Mouse (Mus musculus) brain, embryonic 14.5 days (tissue): ENCODE data around the gene Pik3cd.

Experiments
- CTCF ChIP-seq: fragments of 200-500 bp; IDR thresholded peaks from 2 replicates; pipeline ENCODE4 v1.5.1; 2012; ENCODE audit warnings: inconsistent platforms, mild to moderate bottlenecking, moderate library complexity, borderline replicate concordance; ENCODE audit not compliant: insufficient read depth, insufficient read length; ENCODE audit errors: extremely low read depth
- POLR2A ChIP-seq: fragments of 200-500 bp; IDR thresholded peaks from 2 replicates; pipeline ENCODE4 v1.6.1; 2012; ENCODE audit warnings: mild to moderate bottlenecking, inconsistent platforms, borderline replicate concordance; ENCODE audit not compliant: poor library complexity, insufficient read depth, insufficient read length, severe bottlenecking; ENCODE audit errors: extremely low read depth

DNA sequence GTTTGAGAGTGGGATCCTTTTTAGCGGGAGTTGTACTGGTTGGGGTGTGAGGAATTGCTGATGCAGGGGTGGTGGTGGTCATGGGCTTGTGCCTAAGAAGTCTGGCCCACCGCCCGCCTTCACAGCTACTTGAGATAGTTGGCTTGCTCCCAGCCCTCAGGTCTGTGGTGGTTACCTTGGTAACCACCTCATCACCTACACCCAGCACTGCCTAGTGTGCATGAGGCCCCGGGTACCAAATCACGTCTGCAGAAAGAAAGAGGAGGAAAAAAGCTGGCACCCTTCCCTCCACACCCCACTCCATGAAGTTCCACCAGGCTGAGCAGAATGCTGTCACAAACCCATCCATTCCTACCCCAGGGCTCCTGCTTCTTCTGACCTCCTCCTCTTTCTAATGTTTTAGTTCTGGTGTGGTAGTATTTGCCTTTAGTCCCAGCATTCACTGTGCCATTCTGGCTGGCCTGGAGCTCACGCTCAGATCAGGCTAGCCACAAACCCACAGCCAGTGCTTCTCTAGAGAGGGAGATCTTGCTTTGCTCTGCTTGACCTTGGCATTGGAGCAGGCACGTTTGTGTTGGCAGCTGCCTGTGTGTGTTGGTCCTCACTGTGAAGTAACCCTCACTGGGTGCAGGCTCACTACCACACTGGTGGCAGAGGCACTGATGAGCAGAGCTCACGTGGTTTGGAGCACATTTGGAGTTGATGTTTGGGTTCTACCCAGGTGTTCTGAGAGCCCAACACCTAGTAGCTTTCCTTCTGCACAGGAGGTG lies 92.9 kb downstream of the Pik3cd start:
- TF ChIP-seq POLR2A: no peak
- TF ChIP-seq CTCF: no peak
